Mouse (Mus musculus) frontal cortex, postnatal 14 days (tissue): ENCODE results near the gene Tkt.
A peak's percentile ranks its signal among the peaks of the same experiment; 100 is the strongest.

Experiments used
- DNase-seq, 2 experiments: peaks; one replicate each; pipeline ENCODE4 v3.0.0; 2022; ENCODE audit warnings: low spot score in 2 of 2

Tkt gene

GRCm38 (mm10) chr14:30619982-30620578, 71.9 kb downstream of the Tkt start:
- peak in 1 of 2 experiments; percentile 18 for DNase-seq

GRCm38 (mm10) chr14:30622130-30622529, 74.0 kb downstream of the Tkt start:
- DNase-seq = no peak

- no peak for DNase-seq
Measured at GRCm38 (mm10) chr14:30622556-30622955, 74.4 kb downstream of the Tkt start.
